Mouse (Mus musculus): ENCODE results near the gene Dars2. TPM values are rescaled to one million over a fixed set of nuclear protein-coding genes. Genes with fewer than 3 reads are reported as not detected.

Gene Dars2
- total RNA-seq, 2 experiments from 2014 or later: 27.2 to 34.2 TPM

Other genes starting within 250 kb of the Dars2 start
- gene Rc3h1, start 164.2 kb downstream of the Dars2 start, total RNA-seq (2021): 10 to 100 TPM; 43.7 to 47.5 TPM
- 1 to 10 TPM in 1 of 2 experiments, under 1 TPM in 1; 0.36 to 1.8 TPM for gene Serpinc1, start 92.1 kb downstream of the Dars2 start, total RNA-seq (2021)
- 10 to 100 TPM; 13.4 to 19.1 TPM for gene Zbtb37, start 35.8 kb downstream of the Dars2 start, total RNA-seq (2021)
- 1 to 10 TPM; 2.8 to 3.8 TPM for gene Cenpl, start 55 bp upstream of the Dars2 start, total RNA-seq (2021)
- gene Klhl20, start 60.9 kb upstream of the Dars2 start, total RNA-seq (2021): 10 to 100 TPM; 15.9 to 16.7 TPM
- gene Ankrd45, start 72.0 kb upstream of the Dars2 start, total RNA-seq (2021): 1 to 10 TPM; 4.4 to 8.5 TPM
- gene Tex50, start 88.7 kb upstream of the Dars2 start, total RNA-seq (2021): not detected
- gene Prdx6, start 180.6 kb upstream of the Dars2 start, total RNA-seq (2021): 100 to 1,000 TPM; 279 to 620 TPM